Mouse (Mus musculus) skeletal muscle tissue, postnatal 0 days (tissue): ENCODE measurements around the gene Tdo2. TPM values are rescaled to one million over a fixed set of nuclear protein-coding genes. Genes with fewer than 3 reads are reported as not detected.

Experiments used
- polyA plus RNA-seq: library from polyadenylated mRNA; unstranded; fragments of >200 nt; fragmentation: Nextera tagmentation; extraction: Ambion mirVana; gene quantifications from 2 replicates; pipeline ENCODE4 v1.2.1, GENCODE M21; 2015

Gene Tdo2
- not detected in 2 replicates for polyA plus RNA-seq

DNA sequence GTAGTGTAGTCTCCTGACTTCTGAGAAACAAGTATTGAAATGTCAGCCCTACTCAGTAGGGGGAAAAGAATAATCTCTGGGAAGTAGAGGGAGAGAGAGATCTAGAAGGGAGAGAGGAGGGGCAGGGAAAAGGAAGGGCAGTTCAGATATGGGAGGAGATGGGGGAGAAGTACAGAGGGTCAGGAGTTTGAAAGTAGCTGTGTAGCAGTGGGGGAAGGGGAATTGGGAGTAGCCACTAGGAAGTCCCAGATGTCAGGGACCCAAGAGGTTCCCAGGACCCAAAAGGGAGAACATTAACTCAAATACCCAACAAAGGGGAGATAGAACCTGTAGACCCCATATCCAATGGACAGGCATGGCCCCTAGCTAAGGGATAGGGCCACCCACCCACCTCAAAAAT, at the start of gene Tdo2:
Gene Tdo2 (minus strand): TSS at position 101 of the 400 bp plus-strand sequence.

DNA sequence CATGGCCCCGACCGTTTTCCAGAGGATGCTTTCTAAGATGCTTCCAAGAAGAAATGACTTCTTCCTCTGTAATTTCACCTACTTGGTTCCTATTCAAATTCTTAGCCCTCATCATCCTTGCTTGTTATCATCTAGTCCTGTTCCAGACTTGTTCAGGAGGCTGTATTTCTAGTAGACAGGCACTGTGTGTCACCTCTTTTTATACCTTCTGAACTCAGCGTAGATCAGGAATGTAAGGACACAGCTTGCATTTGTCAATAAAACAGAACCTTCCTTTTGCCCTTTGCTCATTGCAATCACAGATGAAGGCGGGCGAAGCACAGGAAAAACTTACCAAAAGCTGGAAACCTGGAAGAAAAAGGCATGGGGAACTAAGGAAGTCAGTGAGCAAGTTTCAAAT, 6.0 kb upstream of the Tdo2 start, which contains the start of gene Asic5:
Gene Asic5 (plus strand): TSS at position 301 of the 400 bp plus-strand sequence.

DNA sequence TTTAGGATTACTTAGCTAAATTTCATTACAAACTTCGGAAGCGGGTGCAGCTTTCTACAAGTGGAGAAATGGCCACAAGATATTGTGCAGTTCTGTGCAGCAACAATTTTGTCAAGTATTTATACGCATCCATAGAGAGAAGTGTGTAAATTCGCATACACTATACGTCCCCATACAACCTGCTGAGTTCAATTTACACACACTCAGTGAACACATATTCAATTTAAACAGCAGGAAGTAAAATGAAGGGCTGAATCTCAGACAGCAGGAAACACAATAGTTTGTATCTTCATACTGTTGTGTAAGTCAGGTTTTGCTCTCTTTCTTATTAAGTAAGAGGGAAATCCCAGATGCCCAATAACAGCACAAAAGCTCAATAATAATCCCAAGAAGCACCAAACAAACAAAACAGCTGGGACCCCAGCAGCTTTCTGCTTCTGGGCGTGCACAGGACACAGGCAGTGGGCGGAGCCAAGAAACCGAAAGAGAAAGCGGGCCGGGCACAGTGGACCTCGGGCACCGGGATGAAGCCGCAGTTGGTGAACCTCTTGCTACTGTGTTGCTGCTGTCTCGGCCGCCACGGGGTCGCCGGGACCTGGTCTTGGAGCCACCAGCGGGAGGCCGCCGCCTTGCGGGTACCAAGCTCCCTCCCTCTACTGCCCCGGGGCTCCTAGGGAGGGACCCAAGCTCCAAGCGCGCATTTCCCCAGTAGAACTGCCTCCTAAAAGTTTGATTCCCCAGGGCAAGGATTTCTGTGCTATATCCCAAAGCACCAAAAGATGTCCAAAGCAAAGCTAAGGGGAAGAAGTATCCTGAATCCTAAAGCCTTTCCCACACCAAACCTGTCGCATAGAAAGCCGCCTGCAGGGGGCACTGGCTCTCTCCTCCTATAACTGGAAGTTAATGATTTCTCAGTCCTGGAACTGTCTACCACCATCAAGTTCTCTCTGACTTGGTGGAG, 43.6 kb downstream of the Tdo2 start, which contains the start of gene Ctso:
Gene Ctso (plus strand): TSS at position 461 of the 961 bp plus-strand sequence.

Other genes with a start within 250 kb of the Tdo2 start
- gene Ctso, start 43.6 kb downstream of the Tdo2 start, polyA plus RNA-seq, result 13.3 and 13.6 TPM in 2 replicates
- gene Asic5, start 6.1 kb upstream of the Tdo2 start, polyA plus RNA-seq, result not detected in 2 replicates
- 8.8 TPM in 2 replicates for gene Gucy1b1, start 98.5 kb upstream of the Tdo2 start, polyA plus RNA-seq
- 8.6 and 10.2 TPM in 2 replicates for gene Gucy1a1, start 169.6 kb upstream of the Tdo2 start, polyA plus RNA-seq